Mouse (Mus musculus): ENCODE measurements around the gene Gm26558. TPM values are rescaled to one million over a fixed set of nuclear protein-coding genes. Genes with fewer than 3 reads are reported as not detected.
A peak's percentile ranks its signal among the peaks of the same experiment; 100 is the strongest.

Gm26558 gene
- total and polyA plus RNA-seq, 3 experiments: not detected

DNA sequence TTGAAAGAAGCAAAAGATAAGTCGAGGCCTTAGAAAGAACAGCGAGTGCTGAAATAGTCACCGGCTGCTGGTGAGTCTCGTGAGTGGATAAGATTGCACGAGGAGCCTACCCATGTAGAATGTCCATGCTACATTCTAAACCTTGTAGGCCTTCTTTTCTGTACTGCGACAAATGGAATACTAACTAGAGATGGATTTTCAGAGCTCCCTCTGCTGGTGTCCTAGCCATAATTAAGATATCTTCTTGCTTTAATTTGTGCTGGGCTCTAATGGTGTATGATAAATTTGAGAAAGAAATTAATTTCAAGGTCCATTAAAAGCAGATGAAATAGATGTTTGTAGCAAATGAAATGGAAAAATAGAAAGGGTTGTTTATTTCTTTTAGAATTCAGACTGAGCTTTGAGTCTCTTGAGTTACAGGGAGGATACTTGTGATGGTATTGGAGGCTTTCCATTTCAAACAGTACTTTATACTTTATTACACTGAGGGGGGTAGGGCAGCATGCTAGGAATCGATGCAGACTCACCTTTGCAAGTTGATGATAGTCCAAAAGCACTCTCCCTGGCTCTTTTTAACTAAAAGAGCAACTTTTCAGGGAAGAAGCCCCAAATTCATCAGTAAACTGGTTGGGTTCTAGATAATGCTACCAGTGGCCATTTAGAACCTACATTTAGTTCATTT lies 11.7 kb upstream of the Gm26558 start:
- DNase-seq: no peak
- Histone ChIP-seq H3K79me2 (replicated peaks; ENCODE audit: control insufficient read depth, insufficient read depth, low read length) (peaks cover 4% of the 10 kb centered on the region; the same call in 1 of the 2 replicates), H3K4me1 (ENCODE audit: control insufficient read depth, insufficient read depth, low read length) (peaks cover 8% of the 10 kb centered on the region), H3K27ac (no peak overlapping the region), H3K36me3 (ENCODE audit: control insufficient read depth, insufficient read depth, low read length) (peaks cover 6% of the 10 kb centered on the region), H3K27me3 (ENCODE audit: control insufficient read depth, insufficient read depth, low read length) (no peaks in the 10 kb centered on the region), H3K4me3 (no peak overlapping the region), H3K9ac (ENCODE audit: low read depth, low read length) (no peak overlapping the region)
- intact Hi-C loops (cut with DNase I): no loop called here
- TF ChIP-seq EP300 (IDR thresholded peaks at IDR 0.05; ENCODE audit: insufficient read depth, low read depth, low read length): no peak
- TF ChIP-seq CTCF (IDR thresholded peaks at IDR 0.05): peak; percentile 60
- WGBS: 31% methylated on average over 7 of the region's 7 CpGs

DNA sequence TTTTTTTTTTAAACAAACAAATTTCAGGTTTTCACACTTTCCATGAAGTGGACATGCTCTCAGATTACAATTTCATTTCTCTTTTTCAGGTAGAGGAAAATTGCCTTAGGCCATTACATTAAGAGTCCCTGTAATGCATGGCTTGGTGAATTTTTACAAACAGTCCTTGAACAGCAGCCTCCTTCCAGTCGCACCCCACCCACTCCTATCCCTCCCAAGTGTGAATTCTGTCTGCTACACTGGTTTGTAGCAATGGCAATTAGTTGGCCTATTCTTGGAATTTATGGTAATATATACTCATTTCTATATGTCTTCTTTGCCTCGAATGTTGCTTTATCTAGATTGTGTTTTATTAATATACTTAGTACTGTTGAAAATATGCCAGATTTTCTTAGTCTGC lies 10.6 kb upstream of the Gm26558 start:
- DNase-seq: no peak

DNA sequence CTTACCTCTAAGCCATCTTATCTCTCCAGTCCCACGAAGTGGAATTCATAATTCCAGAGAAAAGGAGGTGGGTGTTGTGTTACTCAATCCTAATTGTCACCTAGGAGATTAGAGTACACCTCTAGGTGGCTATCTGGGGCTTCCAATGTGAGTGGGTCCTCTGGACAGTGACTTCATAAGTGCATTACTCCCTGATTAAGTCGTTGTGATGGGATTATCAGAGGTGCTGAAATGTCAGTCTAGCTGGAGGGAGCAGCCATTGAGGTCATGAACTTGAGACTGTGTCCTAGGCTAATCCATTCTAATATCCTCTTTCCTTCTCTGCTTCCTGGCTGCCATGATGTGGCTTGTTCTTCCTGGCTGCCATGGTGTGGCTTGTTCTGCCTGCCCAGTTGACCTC lies 8.0 kb upstream of the Gm26558 start:
- WGBS: 22% methylated on average over 2 of the region's 2 CpGs

More for the DNA sequence above, 10.6 kb upstream of the Gm26558 start:
- no peak overlapping the region for H3K9ac ChIP-seq (ENCODE audit: low read depth, low read length)
- WGBS: 65% methylated on average over 2 of the region's 2 CpGs
- no peaks in the 10 kb centered on the region for H3K27me3 ChIP-seq (ENCODE audit: control insufficient read depth, insufficient read depth, low read length)
- peaks cover 6% of the 10 kb centered on the region for H3K79me2 ChIP-seq (replicated peaks; ENCODE audit: control insufficient read depth, insufficient read depth, low read length)
- intact Hi-C loops (cut with DNase I): no loop called here
- peaks cover 8% of the 10 kb centered on the region for H3K36me3 ChIP-seq (ENCODE audit: control insufficient read depth, insufficient read depth, low read length)
- H3K27ac ChIP-seq: no peak overlapping the region
- H3K4me3 ChIP-seq: no peak overlapping the region
- TF ChIP-seq EP300 (IDR thresholded peaks at IDR 0.05; ENCODE audit: insufficient read depth, low read depth, low read length) (no peak), POLR2A (IDR thresholded peaks at IDR 0.05; ENCODE audit: insufficient read depth, low read depth, low read length) (no peak), CTCF (IDR thresholded peaks at IDR 0.05) (no peak)
- H3K4me1 ChIP-seq (ENCODE audit: control insufficient read depth, insufficient read depth, low read length): peaks cover 8% of the 10 kb centered on the region

DNA sequence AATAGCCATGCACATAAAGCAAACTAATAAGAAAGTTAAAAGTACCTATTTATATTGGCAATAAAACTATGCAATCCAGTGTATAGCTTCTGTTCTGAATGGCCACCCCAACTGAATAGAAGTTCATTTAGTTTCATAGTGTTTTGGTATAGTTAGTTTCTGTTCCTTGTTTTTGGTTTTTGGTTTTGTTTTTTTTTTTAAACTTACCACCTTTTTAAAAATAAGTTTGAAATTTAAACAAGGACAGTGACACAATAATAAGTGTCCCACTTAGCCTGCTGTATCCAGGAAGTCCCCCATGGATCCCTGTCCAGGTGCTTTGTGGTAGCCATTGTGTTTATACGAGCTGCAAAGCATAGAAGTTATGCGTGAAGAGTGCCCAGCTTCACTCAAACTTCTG lies 7.3 kb upstream of the Gm26558 start:
- H3K27ac ChIP-seq: no peak overlapping the region
- H3K27me3 ChIP-seq (ENCODE audit: control insufficient read depth, insufficient read depth, low read length): no peaks in the 10 kb centered on the region
- intact Hi-C loops (cut with DNase I): loop anchor here (10.0 kb wide), 1 partner anchor 944 kb away; the partner anchor contains the start of gene Ppig
- TF ChIP-seq POLR2A (IDR thresholded peaks at IDR 0.05; ENCODE audit: insufficient read depth, low read depth, low read length): no peak
- no peak for TF ChIP-seq EP300 (IDR thresholded peaks at IDR 0.05; ENCODE audit: insufficient read depth, low read depth, low read length)
- no peak for TF ChIP-seq CTCF (IDR thresholded peaks at IDR 0.05)
- no peak overlapping the region for H3K4me3 ChIP-seq
- 66% methylated on average over 2 of the region's 2 CpGs for WGBS
- no peak overlapping the region for H3K9ac ChIP-seq (ENCODE audit: low read depth, low read length)
- H3K36me3 ChIP-seq (ENCODE audit: control insufficient read depth, insufficient read depth, low read length): peaks cover 8% of the 10 kb centered on the region
- peaks cover 10% of the 10 kb centered on the region for H3K4me1 ChIP-seq (ENCODE audit: control insufficient read depth, insufficient read depth, low read length)
- DNase-seq: no peak
- peaks cover 10% of the 10 kb centered on the region for H3K79me2 ChIP-seq (replicated peaks; ENCODE audit: control insufficient read depth, insufficient read depth, low read length)

More for the DNA sequence above, 8.0 kb upstream of the Gm26558 start:
- no peak for DNase-seq
- intact Hi-C loops (cut with DNase I): loop anchor here (10.0 kb wide), 1 partner anchor 945 kb away; the partner anchor contains the start of gene Ppig
- Histone ChIP-seq H3K27me3 (ENCODE audit: control insufficient read depth, insufficient read depth, low read length) (no peaks in the 10 kb centered on the region), H3K4me1 (ENCODE audit: control insufficient read depth, insufficient read depth, low read length) (peaks cover 10% of the 10 kb centered on the region), H3K79me2 (replicated peaks; ENCODE audit: control insufficient read depth, insufficient read depth, low read length) (peaks cover 8% of the 10 kb centered on the region), H3K36me3 (ENCODE audit: control insufficient read depth, insufficient read depth, low read length) (peaks cover 7% of the 10 kb centered on the region), H3K27ac (no peak overlapping the region), H3K9ac (ENCODE audit: low read depth, low read length) (no peak overlapping the region), H3K4me3 (no peak overlapping the region)
- TF ChIP-seq CTCF (IDR thresholded peaks at IDR 0.05): no peak
- no peak for TF ChIP-seq POLR2A (IDR thresholded peaks at IDR 0.05; ENCODE audit: insufficient read depth, low read depth, low read length)
- TF ChIP-seq EP300 (IDR thresholded peaks at IDR 0.05; ENCODE audit: insufficient read depth, low read depth, low read length): no peak

DNA sequence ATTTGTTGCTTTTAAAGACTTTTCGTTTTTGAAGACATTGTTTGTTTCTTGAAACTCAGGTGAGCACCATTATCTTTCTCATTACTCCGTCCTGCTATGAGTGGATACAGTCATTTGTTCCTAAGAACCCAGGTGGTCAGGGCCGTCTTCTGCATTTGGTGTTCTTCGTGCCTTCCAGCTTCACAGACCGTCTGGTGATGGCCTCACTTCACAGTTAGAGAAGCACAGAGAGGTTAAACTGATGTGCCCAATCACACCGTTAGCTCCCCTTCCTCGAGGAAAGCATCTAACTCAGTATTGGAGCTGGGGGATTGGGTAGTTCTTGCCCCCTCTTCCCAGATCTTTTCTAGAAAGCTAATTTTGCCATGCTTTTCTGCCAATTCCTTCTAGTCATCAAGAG lies 5.1 kb upstream of the Gm26558 start:
- no peak for DNase-seq
- Histone ChIP-seq H3K4me3 (no peak overlapping the region), H3K9ac (ENCODE audit: low read depth, low read length) (no peak overlapping the region), H3K27ac (no peak overlapping the region), H3K27me3 (ENCODE audit: control insufficient read depth, insufficient read depth, low read length) (no peaks in the 10 kb centered on the region), H3K36me3 (ENCODE audit: control insufficient read depth, insufficient read depth, low read length) (peaks cover 15% of the 10 kb centered on the region), H3K79me2 (replicated peaks; ENCODE audit: control insufficient read depth, insufficient read depth, low read length) (peaks cover 10% of the 10 kb centered on the region), H3K4me1 (ENCODE audit: control insufficient read depth, insufficient read depth, low read length) (peaks cover 10% of the 10 kb centered on the region)
- no peak for TF ChIP-seq POLR2A (IDR thresholded peaks at IDR 0.05; ENCODE audit: insufficient read depth, low read depth, low read length)
- TF ChIP-seq EP300 (IDR thresholded peaks at IDR 0.05; ENCODE audit: insufficient read depth, low read depth, low read length): no peak
- no peak for TF ChIP-seq CTCF (IDR thresholded peaks at IDR 0.05)
- intact Hi-C loops (cut with DNase I): loop anchor here (10.0 kb wide), 1 partner anchor 942 kb away; the partner anchor contains the start of gene Ppig
- WGBS: 83% methylated on average over 7 of the region's 7 CpGs

DNA sequence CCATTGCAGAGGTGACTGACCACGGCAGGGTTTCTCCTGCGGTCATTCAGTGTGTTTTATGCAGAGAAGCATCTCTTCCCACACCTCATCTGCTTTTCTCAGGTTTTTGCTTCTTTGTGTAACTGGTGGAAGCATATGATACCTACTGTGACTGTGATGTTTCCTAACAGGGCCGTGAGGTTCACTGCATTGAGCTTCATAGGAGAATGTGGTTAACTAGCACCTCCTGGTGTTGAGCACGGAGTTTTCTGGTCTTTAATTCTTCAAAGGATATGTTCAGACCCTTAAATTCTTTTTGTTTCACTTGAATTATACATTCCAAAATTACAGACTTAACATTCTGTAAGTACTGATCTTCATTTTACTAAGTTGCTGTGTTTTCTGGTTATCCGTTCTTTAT lies 1.9 kb upstream of the Gm26558 start:
- Histone ChIP-seq H3K4me3 (no peak overlapping the region), H3K79me2 (replicated peaks; ENCODE audit: control insufficient read depth, insufficient read depth, low read length) (peaks cover 6% of the 10 kb centered on the region), H3K36me3 (ENCODE audit: control insufficient read depth, insufficient read depth, low read length) (peaks cover 15% of the 10 kb centered on the region), H3K4me1 (ENCODE audit: control insufficient read depth, insufficient read depth, low read length) (peaks cover 6% of the 10 kb centered on the region), H3K9ac (ENCODE audit: low read depth, low read length) (no peak overlapping the region), H3K27me3 (ENCODE audit: control insufficient read depth, insufficient read depth, low read length) (no peaks in the 10 kb centered on the region), H3K27ac (no peak overlapping the region)
- no peak for DNase-seq
- 60% methylated on average over 5 of the region's 5 CpGs for WGBS
- TF ChIP-seq POLR2A (IDR thresholded peaks at IDR 0.05; ENCODE audit: insufficient read depth, low read depth, low read length) (no peak), EP300 (IDR thresholded peaks at IDR 0.05; ENCODE audit: insufficient read depth, low read depth, low read length) (no peak), CTCF (IDR thresholded peaks at IDR 0.05) (no peak)
- intact Hi-C loops (cut with DNase I): loop anchor here (5.0 to 10.0 kb wide), 2 partner anchors 549 to 939 kb away; partner anchors contain the start of genes Dync1i2 and Ppig
